Mouse (Mus musculus) spleen, adult 2 months (tissue): ENCODE data around the gene Osm.

Experiments used
- CTCF ChIP-seq: fragments of 200-500 bp; IDR thresholded peaks from 2 replicates; pipeline ENCODE4 v1.5.1; 2011; ENCODE audit warnings: mild to moderate bottlenecking, inconsistent platforms; ENCODE audit not compliant: insufficient read depth, insufficient read length, insufficient replicate concordance; ENCODE audit errors: extremely low read depth
- POLR2A ChIP-seq: fragments of 200-500 bp; IDR thresholded peaks from 2 replicates; pipeline ENCODE4 v1.6.1; 2011; ENCODE audit warnings: low read depth, low read length, inconsistent platforms

DNA sequence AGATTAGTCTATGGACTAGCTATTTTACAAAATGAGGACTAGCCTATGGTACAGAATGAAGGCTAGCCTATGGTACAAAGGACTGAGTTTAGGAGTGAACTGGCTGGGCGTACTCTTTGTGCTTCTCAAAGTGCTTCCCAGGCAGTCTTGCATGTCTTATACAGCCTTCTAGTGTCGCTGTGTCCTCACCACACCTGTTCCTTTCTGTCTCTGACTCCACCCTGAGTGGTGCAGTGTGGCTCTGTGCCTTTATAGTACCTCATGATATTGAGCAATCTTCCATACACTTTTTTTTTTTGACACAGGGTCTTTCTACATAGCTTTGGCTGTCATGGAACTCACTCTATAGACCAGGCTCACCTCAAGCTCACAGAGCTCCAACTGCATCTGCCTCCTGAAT lies 4.8 kb upstream of the Osm start:
- no peak for TF ChIP-seq POLR2A
- TF ChIP-seq CTCF: no peak
